Mouse (Mus musculus) mouse trophoblast stem cell (cell line): ENCODE data around the gene Tnf.

ENCODE experiments used
- in situ Hi-C, 2 experiments: fragments of 300-500 bp; cut with MseI, MboI; formaldehyde crosslinking; loops; 2 replicates in 1 of 2; 3 replicates in 1 of 2; pipeline ENCODE4 v1.15.1; 2025

Tnf gene

DNA sequence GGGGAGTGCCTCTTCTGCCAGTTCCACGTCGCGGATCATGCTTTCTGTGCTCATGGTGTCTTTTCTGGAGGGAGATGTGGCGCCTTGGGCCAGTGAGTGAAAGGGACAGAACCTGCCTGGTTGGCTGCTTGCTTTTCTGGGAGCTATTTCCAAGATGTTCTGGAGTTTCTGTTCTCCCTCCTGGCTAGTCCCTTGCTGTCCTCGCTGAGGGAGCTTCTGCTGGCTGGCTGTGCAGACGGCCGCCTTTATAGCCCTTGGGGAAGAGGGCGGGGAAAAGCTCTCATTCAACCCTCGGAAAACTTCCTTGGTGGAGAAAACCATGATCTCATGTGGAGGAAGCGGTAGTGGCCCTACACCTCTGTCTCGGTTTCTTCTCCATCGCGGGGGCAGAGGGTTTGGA, at the start of gene Tnf:
Gene Tnf, minus strand, starts transcription at position 221 of the 400 bp plus-strand sequence.
- in situ Hi-C loops: no loop called here

DNA sequence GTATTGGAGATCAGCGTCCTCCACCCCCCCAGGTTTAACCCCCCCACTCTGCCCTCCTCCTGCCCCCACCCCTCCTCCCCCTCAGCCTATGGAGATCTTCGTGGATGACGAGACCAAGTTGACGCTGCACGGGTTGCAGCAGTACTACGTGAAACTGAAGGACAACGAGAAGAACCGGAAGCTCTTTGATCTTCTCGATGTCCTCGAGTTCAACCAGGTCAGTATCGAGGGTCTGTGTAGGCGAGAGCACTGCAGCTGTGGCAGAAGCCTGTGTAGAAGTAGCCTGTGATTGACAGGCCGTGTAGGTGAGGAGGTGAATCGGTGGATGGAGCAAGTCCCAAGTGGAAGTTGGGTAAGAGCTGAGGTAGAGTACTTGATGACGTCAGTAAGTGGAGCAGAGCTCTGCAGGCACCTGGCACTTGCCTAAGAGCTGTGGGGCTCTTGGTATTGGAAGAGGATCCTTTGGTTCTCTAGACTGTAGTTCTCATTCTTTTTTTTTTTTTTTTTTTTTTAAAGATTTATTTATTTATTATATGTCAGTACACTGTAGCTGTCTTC, 49.4 kb upstream of the Tnf start:
- in situ Hi-C loops: loop anchor here in 1 of 2 experiments (5.0 kb wide), 1 partner anchor 41 kb away; no protein-coding TSS in a partner anchor

DNA sequence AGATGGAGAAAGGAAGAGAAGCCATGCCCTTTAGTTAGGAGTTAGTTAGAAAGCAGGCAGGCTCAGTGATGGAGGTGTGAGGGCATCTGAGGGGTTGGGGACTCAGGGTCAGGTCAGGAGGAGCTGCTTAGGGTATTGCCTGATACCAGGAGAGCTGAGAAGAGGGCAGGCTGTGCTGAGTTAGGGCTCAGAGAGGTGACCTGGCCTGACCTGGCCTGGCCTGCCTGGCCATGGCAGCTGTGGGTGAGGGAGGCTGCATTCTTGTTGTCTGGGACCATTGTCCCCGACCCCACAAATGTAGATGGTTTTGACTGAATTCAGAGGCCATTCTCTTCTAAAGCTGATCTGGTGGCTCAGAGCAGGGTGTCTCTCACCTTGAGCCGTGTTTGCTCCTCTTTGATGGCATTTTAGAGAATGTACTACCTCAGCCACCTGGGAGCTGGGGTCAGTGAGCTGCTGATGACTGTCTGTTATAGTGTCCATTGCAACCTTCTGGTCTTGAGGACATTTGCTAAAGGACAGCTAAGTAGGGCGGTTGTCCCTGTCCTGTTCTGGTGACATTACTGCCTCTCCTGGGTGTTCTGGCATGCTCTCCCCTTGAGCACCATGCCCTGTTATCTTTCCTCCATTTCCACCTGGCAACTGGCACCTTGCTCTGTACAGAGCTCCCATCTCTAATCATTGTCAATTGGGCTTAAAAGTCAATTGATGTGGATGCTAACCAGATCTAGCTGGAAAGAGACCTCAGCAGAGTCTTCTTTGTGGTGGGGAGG, 48.7 kb upstream of the Tnf start:
- in situ Hi-C loops: loop anchor here in 1 of 2 experiments (5.0 kb wide), 1 partner anchor 42 kb away; no protein-coding TSS in a partner anchor

DNA sequence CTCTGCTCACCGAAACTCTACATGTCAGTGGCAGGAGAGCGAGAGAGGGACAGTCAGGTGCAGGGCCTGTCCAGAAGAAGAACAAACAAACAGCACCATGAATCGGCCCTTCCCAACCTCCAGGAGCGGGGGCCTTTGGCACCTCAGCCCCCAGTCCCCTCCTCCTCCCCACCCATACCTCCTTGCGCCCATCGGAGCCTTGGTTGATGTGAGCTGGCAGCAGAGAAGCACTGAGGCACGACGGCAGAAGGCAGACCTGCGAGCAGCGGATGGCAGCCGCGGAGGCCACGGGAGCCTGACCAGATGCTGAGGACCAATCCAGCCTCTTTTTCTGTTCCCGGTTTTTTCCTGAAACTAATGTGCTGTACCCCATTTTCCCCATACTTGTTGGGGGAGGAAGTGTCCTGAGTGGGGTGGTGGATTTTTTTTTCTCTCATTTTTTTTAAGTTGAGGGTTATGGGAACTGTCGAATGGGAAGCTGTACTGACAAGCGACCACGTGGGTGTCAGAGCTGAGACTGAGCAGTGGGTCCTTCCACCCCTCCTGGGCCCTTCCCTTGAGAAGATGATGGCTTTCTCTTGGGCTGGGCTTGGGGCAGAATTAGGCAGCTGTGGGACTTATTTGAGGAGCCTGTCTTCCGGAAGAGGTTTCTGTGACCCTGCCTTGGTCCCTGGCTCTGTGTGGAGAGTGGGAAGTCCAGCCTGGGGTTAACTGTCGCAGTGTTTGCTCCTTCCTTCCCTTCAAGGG, 47.8 kb upstream of the Tnf start:
- in situ Hi-C loops: loop anchor here in 1 of 2 experiments (5.0 kb wide), 1 partner anchor 43 kb away; no protein-coding TSS in a partner anchor

DNA sequence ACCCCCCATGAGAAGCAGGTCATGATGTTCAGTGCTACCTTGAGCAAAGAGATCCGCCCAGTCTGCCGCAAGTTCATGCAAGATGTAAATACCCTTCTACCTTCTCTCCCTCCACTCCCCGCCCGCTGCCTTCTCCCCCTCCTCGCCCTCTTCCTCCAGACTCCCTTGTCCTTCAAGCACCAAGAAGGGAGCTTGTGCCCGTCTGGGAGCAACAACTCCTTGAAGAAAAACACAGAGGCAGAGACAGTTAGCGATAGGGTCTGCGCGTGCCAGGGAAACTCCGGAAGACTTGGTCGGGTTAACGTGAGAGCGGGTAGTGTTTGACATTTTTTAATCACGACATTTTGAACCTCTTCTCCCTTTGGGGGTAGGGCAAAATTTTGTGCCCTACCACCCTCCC, 47.2 kb upstream of the Tnf start:
- in situ Hi-C loops: no loop called here

DNA sequence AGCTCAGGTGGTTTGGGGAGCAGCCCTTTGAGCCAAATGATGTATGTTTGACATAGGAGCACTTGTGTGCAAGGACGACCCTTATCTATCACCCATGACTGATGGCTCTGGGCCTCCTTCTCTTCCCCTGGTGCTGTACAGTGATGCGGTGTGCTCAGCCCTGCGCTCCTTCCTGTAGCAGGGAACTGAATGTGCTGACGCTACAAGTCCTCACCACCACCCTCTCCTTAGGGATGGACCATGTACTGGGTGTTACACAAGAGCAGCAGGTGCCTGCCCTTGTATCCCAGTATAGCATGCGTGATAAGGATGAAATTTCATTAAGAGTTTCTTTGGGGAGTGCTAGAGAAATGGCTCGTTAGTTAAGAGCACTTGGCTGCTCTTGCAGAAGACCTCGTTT, 45.3 kb upstream of the Tnf start:
- in situ Hi-C loops: no loop called here

DNA sequence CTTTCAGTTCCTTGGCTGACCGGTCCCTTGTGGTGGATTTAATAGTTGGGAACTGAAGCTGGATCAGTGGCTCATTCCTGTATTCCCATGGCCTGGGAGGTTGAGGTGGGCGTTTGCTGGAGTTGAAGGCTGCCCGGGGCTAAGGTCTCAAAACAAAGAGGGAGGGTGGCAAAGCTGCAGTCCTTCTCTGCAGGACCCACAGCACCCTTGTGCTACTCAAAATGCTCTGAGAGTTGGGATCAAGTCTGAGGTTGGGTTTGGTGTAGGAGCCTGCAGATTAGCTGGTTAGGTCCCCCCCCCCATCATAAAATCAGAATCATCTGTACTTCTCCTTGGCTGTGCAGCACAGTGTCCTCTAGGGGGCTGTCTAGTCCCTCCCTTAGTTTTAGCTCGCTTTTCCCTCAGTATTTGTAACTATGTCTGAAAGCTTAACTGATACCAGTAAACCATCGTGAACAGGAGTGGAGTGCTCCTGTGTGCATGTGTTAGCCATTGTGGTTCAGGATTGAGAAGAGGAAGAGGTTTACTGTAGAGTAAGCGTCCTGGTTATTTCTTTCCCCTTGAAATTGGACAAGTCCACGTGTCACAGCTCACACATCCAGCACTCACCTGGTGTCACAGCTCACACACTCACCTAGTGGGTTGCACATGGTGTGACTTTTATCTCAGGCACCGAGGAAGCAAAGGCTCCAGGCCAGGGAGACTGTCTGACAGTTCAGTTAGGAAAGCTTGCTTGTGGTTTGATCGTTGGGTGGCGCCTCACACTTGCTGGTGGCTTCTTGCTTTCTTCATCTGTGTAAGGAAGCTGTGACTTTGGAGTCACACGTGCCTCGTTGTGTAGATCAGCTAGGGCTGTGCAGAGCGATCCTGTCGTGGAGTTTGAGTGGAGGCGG, 44.2 kb upstream of the Tnf start:
- in situ Hi-C loops: no loop called here

DNA sequence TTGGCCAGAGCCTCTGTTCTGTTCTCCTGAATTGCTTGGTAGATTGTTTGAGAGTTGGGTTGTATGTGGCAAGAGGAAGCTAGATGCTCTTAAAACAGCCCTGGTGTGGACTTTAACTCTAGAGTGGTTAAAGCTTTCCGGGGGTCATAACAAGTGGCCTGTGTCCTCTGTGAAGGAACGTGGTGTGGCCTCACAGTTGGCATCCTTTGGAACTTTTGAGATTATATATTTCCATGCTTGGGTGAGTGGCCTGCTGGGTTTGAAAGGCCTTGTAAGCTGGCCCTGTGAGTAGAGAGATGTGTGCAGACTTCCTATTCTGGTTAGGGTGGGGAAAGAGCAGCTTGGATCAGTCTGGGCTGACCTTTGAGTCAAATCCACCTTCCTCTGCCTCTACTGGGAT, 43.2 kb upstream of the Tnf start:
- in situ Hi-C loops: no loop called here

DNA sequence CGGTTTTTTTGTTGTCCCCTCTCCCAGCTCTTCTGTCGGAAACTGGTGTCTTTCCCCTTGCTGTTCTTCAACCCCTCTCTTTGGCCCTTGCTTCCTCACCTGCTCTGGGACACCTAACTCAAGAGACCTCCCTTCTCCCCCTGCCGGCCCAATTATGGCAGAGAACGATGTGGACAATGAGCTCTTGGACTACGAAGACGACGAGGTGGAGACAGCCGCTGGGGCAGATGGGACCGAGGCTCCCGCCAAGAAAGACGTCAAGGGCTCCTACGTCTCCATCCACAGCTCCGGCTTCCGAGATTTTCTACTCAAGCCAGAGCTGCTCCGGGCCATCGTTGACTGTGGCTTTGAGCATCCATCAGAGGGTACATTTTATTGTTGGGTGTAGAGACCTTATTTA, 41.3 kb upstream of the Tnf start:
- in situ Hi-C loops: no loop called here

DNA sequence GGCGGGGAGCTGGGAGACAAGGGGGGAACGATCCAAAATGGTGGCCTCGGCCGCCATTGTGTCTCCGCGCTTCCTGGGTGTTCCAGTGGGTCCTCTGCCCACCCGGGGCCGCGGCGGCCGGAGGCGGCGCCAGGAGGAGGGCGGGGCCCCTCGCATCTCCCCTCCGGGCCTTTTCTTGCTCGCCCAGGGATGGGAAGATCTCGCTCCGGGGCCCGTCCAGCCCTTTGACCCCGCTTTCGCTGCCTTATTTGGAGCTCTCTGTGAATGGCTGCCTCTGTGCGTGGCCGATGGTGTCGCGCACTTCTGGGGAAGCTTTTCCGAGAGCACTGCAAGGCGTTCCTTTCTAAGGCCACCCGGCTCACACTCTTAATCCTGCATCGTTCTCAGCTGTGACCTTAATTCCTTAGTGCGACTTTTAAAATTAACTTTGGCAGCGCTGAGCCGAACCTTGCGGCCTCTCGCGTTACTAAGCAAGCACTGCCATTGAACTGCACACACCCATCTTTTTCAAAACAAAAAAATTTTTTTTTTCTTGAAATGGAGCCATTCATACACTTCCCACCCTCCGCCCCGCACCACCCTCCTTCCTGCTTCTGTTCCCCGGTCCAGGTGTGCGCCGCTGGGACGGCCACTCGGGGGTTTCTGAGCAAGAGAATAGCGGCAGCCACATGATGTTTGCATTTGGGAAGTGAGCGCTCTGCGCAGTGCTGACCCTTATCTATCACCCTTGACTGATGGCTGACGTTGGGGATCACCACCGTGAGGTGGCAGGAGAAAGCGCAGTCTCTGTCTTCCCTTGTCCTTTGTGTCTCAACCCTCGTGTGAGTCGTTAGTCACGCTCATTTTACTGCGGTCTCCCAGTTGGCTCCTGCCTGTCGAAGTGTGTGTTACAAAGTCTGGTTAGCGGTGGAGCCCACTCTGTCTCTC, 40.5 kb upstream of the Tnf start:
- in situ Hi-C loops: no loop called here

DNA sequence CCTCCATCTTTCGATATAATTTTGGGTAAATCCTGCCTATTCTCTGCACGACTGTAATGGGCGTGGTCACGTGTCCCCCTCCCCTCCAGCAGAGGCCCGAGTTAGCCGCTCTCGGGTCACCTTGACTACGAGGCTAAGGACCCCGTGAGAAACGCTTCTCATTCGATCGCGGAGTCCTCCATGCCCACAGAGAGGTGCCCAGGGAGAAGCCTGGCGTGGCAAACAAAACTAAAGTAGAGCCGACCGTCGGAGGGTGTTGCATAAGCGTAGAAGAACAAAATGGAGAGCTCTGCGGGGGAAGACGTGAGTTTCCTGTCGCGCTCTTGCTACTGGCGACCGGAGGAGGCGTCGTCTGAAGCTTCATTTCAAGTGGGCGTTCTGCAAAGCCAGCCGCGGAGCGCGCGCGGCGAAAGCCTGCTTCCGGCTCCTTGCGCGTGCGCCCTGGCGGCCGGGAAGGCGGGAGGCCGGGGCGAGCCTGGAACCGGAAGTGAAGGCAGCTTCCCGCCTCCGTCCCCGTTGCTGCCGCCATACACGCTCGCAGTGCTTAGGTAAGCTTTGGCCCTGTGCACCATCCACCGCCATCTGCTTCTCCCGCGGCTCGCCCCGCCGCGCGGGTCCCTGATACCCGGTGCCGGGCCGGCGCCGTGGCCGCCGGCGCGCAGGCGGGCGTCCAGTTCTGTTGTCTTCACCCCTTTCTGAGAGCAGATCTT, 39.7 kb upstream of the Tnf start, which contains the start of gene Ddx39b:
Gene Ddx39b, plus strand, starts transcription at position 442 of the 710 bp plus-strand sequence.
- in situ Hi-C loops: no loop called here

DNA sequence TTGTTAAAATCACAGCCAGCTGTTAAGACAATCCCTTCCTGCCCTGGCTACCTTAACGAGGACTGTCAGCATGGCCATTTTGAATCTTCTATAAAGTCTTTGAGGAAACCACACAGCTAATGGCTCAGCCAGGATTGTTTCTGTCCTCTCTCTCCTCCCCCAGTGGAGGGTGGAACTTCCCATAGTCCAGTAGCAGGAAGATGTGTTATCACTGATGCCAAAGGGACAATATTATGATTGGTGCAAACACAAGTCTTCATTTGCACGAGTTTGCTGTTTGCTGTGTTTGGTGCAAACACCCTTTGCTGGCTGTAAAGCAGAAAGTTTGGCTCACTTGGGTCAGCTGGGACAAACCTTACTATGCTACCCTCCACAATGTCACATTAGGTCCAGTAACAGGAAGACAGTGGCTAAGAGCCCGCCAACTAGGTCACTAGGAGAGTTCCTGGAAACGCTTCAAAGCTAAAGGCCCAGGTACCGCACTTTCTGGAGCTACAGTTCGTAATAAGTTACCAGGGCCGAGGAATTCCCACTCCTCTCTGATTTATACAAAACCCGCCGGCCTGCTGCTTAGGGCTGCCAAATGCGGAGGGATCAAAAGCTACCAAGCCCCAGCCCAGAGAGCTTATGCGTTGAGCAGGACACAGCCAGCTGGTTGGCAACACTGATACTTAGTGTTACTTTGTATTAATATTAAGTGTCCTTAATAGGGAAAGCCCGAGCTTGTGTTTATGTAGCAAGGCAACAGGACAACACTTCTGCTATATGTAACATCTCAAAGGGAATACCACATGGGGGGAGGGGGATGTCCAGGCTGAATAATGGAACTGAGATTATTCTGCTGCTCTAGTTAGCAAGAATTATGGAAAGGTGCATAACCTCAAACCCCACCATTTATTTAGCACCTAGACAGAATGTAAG, 38.8 kb upstream of the Tnf start:
- in situ Hi-C loops: no loop called here

DNA sequence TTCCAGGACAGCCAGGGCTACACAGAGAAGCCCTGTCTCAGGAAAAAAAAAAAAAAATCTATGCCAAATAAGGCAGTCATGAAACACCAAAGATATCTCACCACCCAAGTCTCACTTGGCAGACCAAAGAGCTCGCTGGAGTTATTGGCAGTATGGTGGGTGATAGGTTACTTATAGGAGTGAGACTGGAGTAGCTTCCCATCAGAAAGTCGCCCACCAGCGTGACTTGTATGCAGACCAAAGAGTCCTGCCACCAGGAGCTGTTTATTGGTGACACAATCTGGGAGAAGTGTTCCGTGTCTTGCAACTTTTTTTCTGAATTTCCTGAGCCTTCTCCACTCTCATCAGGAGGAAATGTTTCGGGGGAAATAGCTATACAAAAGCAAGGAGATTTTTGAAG, 37.9 kb upstream of the Tnf start:
- in situ Hi-C loops: no loop called here

DNA sequence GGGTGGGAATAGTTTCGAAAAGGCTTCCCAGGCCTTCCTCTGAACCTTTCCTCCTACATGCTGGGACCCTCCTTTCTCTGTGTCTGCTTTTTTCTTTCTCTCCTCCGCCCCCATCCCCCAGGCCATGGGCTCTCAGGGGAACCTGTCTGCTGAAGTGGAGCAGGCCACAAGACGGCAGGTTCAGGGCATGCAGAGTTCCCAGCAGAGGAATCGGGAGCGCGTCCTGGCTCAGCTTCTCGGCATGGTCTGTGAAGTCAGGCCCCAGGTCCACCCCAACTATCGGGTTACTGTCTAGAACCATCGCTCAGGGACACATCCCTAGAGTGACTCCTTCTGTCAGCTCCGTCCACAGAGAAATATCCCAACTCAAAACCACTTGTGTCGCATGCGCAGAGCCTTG, 35.7 kb upstream of the Tnf start:
- in situ Hi-C loops: no loop called here

DNA sequence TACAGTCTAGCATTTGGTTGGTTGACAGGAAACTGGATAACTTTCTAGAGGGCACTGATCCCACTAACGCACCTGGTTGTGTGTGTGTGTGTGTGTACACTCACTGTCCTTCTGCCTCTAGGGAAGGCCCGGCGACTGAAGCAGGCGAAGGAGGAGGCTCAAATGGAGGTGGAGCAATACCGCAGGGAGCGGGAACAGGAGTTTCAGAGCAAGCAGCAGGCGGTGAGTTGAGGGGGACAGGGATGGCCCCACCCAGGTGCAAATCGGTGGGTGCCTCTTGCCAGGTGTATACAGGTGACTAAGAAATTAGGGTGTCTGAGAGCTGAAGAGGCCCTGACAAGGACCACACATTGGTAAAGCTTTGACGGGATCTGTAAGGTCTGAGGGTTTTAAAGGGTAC, 35.2 kb upstream of the Tnf start:
- in situ Hi-C loops: no loop called here

DNA sequence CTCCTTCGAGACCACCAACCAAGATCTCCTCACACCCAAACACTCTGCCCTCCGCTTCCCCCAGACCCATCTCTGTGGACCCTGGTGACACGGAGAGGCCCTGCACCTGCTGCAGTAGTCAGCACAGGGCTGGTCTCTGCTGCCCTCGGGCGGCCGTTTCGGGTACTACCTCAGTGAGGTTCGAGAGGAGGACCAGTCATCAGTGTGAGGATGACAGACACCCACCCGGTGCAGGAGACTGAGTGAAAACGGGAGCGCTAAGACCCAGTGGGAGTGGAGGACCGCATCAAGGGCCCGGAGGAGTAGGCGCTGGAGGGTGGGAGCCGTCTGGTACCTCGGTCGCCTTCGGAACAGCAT, 34.6 kb upstream of the Tnf start:
- in situ Hi-C loops: no loop called here

DNA sequence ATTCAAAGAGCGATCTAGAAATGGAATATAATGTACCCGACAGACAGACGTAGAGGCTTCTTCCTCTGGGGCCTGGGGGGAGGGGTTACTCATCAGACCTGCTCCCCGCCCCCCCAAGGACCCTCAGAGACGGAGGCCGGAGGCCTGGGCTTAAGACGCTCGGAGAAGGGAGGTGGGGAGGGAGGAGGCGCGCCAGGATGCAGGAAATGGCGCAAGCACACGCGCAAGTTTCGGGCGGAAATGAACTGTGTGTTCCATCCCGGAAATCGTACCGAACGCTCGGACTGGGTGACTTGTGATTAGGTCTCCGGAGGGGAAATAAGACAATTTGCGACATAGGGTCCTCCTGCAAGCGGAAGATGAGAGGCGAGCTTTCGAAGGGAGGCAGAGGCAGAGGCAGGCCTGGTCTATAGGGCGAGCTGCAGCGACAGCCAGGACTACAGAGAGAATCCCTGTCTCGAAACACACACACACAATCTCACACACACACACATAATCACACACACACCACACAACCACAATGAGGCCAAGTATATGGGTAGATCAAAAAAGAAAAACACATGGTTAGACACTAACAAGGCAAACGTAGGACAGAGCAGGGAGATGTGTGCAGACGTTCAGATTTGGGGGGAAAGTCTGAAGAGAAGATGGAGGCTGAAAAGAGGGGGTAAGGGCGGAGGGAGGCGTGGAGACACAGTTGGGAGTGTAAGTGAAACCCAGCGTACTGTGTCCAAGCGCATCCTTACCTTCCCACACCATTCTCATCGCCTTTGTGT, 34.0 kb upstream of the Tnf start, which contains the start of gene Nfkbil1:
Gene Nfkbil1, minus strand, starts transcription at position 179 of the 776 bp plus-strand sequence.
- in situ Hi-C loops: no loop called here

DNA sequence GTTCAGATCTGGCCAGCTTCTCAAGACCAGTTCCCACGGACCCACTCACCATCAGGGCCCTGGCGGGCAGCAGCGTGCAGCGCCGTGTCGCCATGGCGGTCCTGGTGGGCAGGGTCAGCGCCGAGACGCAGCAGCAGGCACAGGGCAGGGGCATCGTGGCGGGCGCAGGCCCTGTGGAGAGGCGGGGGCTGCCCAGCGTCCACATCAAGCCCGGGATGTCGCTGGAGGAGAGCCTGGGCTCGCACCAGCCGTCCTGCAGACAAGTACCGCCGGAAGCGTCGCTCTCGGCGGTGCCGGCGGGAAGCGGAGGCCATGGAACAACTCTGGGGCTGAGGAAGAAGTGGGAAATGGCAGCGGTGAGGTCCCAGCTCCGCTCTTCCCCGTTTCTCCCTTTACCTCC, 33.1 kb upstream of the Tnf start:
- in situ Hi-C loops: loop anchor here (5.0 kb wide), 2 partner anchors 58 to 63 kb away; partner anchors contain the start of gene Aif1 (in 1 of the 2)
